Mouse (Mus musculus) liver, embryonic 11.5 days (tissue): ENCODE measurements around the gene Slc26a10. TPM values are rescaled to one million over a fixed set of nuclear protein-coding genes. Genes with fewer than 3 reads are reported as not detected.

Source experiments
- ATAC-seq: fragments of 200-750 bp; cut with Nextera tagmentation; replicated peaks from 2 replicates; pipeline ENCODE4 v1.8.0; 2017; ENCODE audit warnings: moderate number of reproducible peaks, mild to moderate bottlenecking, moderate TSS enrichment, moderate library complexity; ENCODE audit not compliant: low FRiP score
- DNase-seq: peaks from one replicate; pipeline ENCODE4 v3.0.0-alpha.2; 2017; ENCODE audit warnings: low spot score
- H3K27ac ChIP-seq: fragments of 300-500 bp; sonication (generic); 2 replicates; pipeline ENCODE4 v1.5.1; 2014; ENCODE audit warnings: mild to moderate bottlenecking, low read depth, low read length, control low read depth
- H3K27me3 ChIP-seq: fragments of 300-500 bp; sonication (generic); replicated peaks from 2 replicates; pipeline ENCODE4 v1.6.1; 2014; ENCODE audit warnings: low read length, mixed read lengths; ENCODE audit not compliant: control insufficient read depth, insufficient read depth
- H3K36me3 ChIP-seq: fragments of 300-500 bp; sonication (generic); 2 replicates; pipeline ENCODE4 v1.6.1; 2014; ENCODE audit warnings: mild to moderate bottlenecking, low read length, moderate library complexity, mixed read lengths; ENCODE audit not compliant: control insufficient read depth, insufficient read depth
- H3K4me1 ChIP-seq: fragments of 300-500 bp; sonication (generic); replicated peaks from 2 replicates; pipeline ENCODE4 v1.6.1; 2014; ENCODE audit warnings: low read length, mixed read lengths; ENCODE audit not compliant: control insufficient read depth, insufficient read depth
- H3K4me2 ChIP-seq: fragments of 300-500 bp; sonication (generic); 2 replicates; pipeline ENCODE4 v1.6.1; 2014; ENCODE audit warnings: mild to moderate bottlenecking, control low read depth, moderate library complexity
- H3K4me3 ChIP-seq: fragments of 300-500 bp; sonication (generic); 2 replicates; pipeline ENCODE4 v1.5.1; 2014; ENCODE audit warnings: low read depth, low read length, control low read depth
- H3K9ac ChIP-seq: fragments of 300-500 bp; sonication (generic); 2 replicates; pipeline ENCODE4 v1.6.1; 2014; ENCODE audit warnings: low read depth, low read length, control low read depth
- H3K9me3 ChIP-seq: fragments of 300-500 bp; sonication (generic); 2 replicates; pipeline ENCODE4 v1.6.1; 2016; ENCODE audit warnings: low read length, inconsistent platforms, mixed read lengths; ENCODE audit not compliant: control insufficient read depth
- WGBS: fragments of 180-500 bp; shearing (Covaris S2); extraction: QIAGEN DNeasy Blood & Tissue Kit; methylation state at CpG from one replicate; pipeline ENCODE4 v1.1.7; 2014; 5-methylcytosine and 5-hydroxymethylcytosine counted together
- polyA plus RNA-seq: library from polyadenylated mRNA; unstranded; fragments of >200 nt; fragmentation: Nextera tagmentation; extraction: Ambion mirVana; gene quantifications from 2 replicates; pipeline ENCODE4 v1.2.1, GENCODE M21; 2014

The Slc26a10 gene
- polyA plus RNA-seq, 1 experiment from 2014 or later = 5.2 TPM

DNA sequence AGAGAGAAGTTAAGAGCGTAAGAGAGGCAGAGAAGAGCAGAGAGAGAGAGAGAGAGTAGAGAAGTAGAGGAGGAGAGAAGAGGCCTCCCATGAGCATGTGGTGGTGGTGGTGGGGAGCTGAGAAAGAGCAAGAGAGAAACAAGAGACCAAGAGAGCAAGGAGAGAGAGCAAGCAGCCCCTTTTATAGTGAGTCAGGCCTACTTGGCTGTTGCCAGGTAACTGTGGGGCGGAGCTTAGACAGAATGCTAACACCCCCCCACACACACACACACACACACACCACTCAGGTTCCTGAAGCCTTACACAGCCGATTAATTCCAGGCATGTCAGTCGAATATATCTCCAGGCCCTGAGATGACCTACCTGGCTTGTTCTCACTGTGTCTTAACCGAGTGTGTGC lies 35.1 kb downstream of the Slc26a10 start:
- H3K4me1 ChIP-seq = no peaks in the 10 kb centered on the region
- no peaks in the 10 kb centered on the region for H3K27me3 ChIP-seq

DNA sequence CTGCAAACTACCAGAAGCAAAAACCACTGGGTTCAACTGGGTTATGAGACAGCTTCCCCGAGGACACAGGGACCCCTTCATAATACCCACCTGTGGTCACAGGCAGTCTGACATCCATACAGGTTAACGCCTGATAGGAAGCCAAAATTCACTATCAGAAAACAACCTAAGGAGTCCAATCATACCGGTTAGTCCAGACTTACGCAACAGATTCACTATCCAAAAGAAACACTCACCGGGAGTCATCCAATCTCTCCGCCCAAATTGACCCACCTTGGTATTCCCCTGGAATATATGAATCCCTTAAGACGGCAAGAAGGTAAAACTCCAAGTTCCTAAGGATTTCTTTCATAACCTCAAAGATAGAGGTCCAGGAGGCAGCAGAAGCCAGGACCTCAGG lies 35.9 kb downstream of the Slc26a10 start:
- 81% methylated on average over 7 of the region's 7 CpGs for WGBS
- Histone ChIP-seq H3K4me1 (no peaks in the 10 kb centered on the region), H3K36me3 (no peaks in the 10 kb centered on the region), H3K27me3 (no peaks in the 10 kb centered on the region), H3K9ac (no peak overlapping the region), H3K27ac (no peak overlapping the region), H3K9me3 (no peaks in the 10 kb centered on the region), H3K4me2 (no peak overlapping the region), H3K4me3 (no peak overlapping the region)
- no peak for ATAC-seq
- no peak for DNase-seq

More for the DNA sequence above, 35.1 kb downstream of the Slc26a10 start:
- ATAC-seq = no peak
- Histone ChIP-seq H3K36me3 (no peaks in the 10 kb centered on the region), H3K27ac (no peak overlapping the region), H3K4me2 (no peak overlapping the region), H3K4me3 (no peak overlapping the region), H3K9ac (no peak overlapping the region), H3K9me3 (no peaks in the 10 kb centered on the region)
- 76% methylated on average over 5 of the region's 5 CpGs for WGBS
- DNase-seq = no peak

GRCm38 (mm10) chr10:127143228-127143627 lies 37.2 kb downstream of the Slc26a10 start:
- peaks cover 8% of the 10 kb centered on the region for H3K4me1 ChIP-seq
- H3K36me3 ChIP-seq = no peaks in the 10 kb centered on the region
- no peak for DNase-seq
- H3K27me3 ChIP-seq = no peaks in the 10 kb centered on the region
- WGBS = 83% methylated on average over 8 of the region's 8 CpGs
- H3K9me3 ChIP-seq = no peaks in the 10 kb centered on the region
- no peak overlapping the region for H3K27ac ChIP-seq
- H3K4me3 ChIP-seq = no peak overlapping the region
- no peak overlapping the region for H3K4me2 ChIP-seq
- ATAC-seq = no peak
- H3K9ac ChIP-seq = no peak overlapping the region

DNA sequence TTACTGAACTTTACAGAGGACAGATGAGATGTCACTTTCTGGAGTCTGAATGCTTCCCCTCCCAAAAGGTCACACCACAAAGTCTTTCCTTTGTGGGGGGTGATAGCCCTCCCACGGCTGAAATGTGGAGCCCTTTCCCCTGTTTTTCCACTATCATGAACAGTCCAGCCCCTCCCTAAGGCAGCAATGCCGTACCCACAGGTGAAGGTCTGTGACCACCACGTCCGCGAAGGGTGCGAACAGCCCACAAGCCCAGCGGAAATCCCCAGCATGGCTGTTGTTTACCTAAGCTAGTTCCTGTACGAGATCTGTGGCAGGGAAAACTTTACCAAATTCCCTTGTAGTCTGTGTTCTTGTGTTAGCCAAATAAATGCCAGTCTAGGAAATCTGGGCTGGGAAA lies 38.9 kb downstream of the Slc26a10 start:
- no peak for ATAC-seq
- no peak overlapping the region for H3K4me2 ChIP-seq
- WGBS = 63% methylated on average over 8 of the region's 8 CpGs

DNA sequence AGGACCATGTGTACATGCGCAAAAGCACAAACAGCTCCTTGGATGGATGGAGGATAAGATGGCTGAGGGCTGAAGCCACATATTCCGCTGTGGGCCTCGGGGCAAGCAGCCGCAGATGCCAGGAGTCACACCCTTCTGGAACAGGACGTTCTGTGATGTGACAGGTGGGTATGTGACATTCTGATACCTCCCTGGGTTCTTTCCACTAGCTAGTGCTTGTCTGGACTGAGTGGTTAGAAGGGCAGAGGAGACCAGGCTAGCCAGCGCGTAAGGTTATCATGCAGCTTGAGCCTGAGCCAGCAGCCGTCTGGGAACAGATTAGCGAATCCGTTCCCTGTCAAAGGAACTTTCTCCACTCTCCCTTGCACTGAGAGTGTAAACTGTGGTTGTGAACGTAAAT lies 39.5 kb downstream of the Slc26a10 start:
- DNase-seq (no peak), ATAC-seq (no peak)
- 80% methylated on average over 11 of the region's 11 CpGs for WGBS
- Histone ChIP-seq H3K9me3 (no peaks in the 10 kb centered on the region), H3K4me2 (no peak overlapping the region), H3K36me3 (no peaks in the 10 kb centered on the region), H3K4me1 (peaks cover 17% of the 10 kb centered on the region), H3K27me3 (no peaks in the 10 kb centered on the region), H3K27ac (no peak overlapping the region), H3K9ac (no peak overlapping the region), H3K4me3 (no peak overlapping the region)

More for the DNA sequence above, 38.9 kb downstream of the Slc26a10 start:
- Histone ChIP-seq H3K27me3 (no peaks in the 10 kb centered on the region), H3K36me3 (no peaks in the 10 kb centered on the region), H3K4me1 (peaks cover 13% of the 10 kb centered on the region), H3K9me3 (no peaks in the 10 kb centered on the region), H3K27ac (no peak overlapping the region), H3K9ac (no peak overlapping the region), H3K4me3 (no peak overlapping the region)
- no peak for DNase-seq

GRCm38 (mm10) chr10:127138328-127139141 lies 41.9 kb downstream of the Slc26a10 start:
- no peak for ATAC-seq
- Histone ChIP-seq H3K27ac (no peak overlapping the region), H3K9ac (no peak overlapping the region)

GRCm38 (mm10) chr10:127137896-127138295 lies 42.5 kb downstream of the Slc26a10 start:
- no peaks in the 10 kb centered on the region for H3K9me3 ChIP-seq
- H3K27me3 ChIP-seq = no peaks in the 10 kb centered on the region
- no peaks in the 10 kb centered on the region for H3K36me3 ChIP-seq
- H3K4me2 ChIP-seq = no peak overlapping the region
- H3K9ac ChIP-seq = no peak overlapping the region
- peaks cover 23% of the 10 kb centered on the region for H3K4me1 ChIP-seq
- H3K27ac ChIP-seq = no peak overlapping the region
- H3K4me3 ChIP-seq = no peak overlapping the region
- ATAC-seq = no peak
- DNase-seq = no peak
- 75% methylated on average over 3 of the region's 3 CpGs for WGBS

More at GRCm38 (mm10) chr10:127138328-127139141, 41.9 kb downstream of the Slc26a10 start:
- no peak for DNase-seq
- Histone ChIP-seq H3K4me2 (no peak overlapping the region), H3K36me3 (no peaks in the 10 kb centered on the region), H3K27me3 (no peaks in the 10 kb centered on the region), H3K9me3 (no peaks in the 10 kb centered on the region), H3K4me1 (peaks cover 23% of the 10 kb centered on the region), H3K4me3 (no peak overlapping the region)
- 76% methylated on average over 18 of the region's 18 CpGs for WGBS

DNA sequence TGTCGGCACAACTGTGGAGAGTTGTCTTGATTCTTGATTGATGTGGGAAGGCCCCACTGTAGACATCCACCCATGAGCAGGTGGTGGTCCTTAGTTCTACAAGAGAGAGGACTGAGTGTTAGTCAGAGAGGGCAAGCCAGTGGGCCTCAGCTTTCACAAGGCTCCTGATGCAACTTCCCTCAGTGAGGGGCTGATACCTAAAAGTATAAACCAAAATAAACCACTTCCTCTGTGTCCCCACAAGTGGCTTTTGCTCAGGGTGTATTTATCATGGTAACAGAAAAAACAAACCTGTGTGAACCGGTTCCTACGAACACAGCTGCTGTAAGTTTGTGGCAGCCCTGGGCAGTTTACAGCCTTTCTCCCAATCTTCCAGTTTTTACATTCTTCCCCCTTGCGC lies 43.9 kb downstream of the Slc26a10 start:
- H3K4me2 ChIP-seq = no peak overlapping the region

More for the DNA sequence above, 43.9 kb downstream of the Slc26a10 start:
- WGBS = 64% methylated on average over 4 of the region's 4 CpGs
- Histone ChIP-seq H3K4me1 (peaks cover 23% of the 10 kb centered on the region), H3K9me3 (no peaks in the 10 kb centered on the region), H3K36me3 (no peaks in the 10 kb centered on the region), H3K9ac (no peak overlapping the region), H3K27me3 (no peaks in the 10 kb centered on the region), H3K4me3 (no peak overlapping the region), H3K27ac (no peak overlapping the region)
- no peak for ATAC-seq
- DNase-seq = no peak
